Mouse (Mus musculus): Measurements from ENCODE around the gene Ppp1r14d.

- TF ChIP-seq ZNF384 (IDR thresholded peaks at IDR 0.05; ENCODE audit: low read depth, low read length), result no peak
- no peak for TF ChIP-seq MAFK (IDR thresholded peaks at IDR 0.05; ENCODE audit: insufficient read depth, low read depth, low read length)
- no peak for TF ChIP-seq ZC3H11A (IDR thresholded peaks at IDR 0.05; ENCODE audit: borderline replicate concordance, low read depth, low read length)
- no peak for TF ChIP-seq CHD2 (IDR thresholded peaks at IDR 0.05; ENCODE audit: low read depth, low read length)
Measured at GRCm38 (mm10) chr2:119202914-119203453, 26.7 kb downstream of the Ppp1r14d start.
